Mouse (Mus musculus) T-cell, adult 66 days (primary cell): ENCODE measurements around the gene Socs1. TPM values are rescaled to one million over a fixed set of nuclear protein-coding genes. Genes with fewer than 3 reads are reported as not detected.

ENCODE experiments used
- total RNA-seq, 2 experiments: library from RNA; stranded (reverse); gene quantifications; 3 replicates in 1 of 2; 4 replicates in 1 of 2; pipeline ENCODE4 v1.2.4; 2023

Socs1 gene
- total RNA-seq, result 10 to 100 TPM; 21.3 to 23.7 TPM

GRCm38 (mm10) chr16:10785371-10786231 lies at the start of gene Socs1:
Socs1 (minus strand) TSS chr16:10785536.

GRCm38 (mm10) chr16:10812865-10813371 lies 27.6 kb upstream of the Socs1 start, which contains the start of gene Gm11172:
Gm11172 (plus strand) TSS chr16:10812915.

GRCm38 (mm10) chr16:10805789-10806527 lies 20.6 kb upstream of the Socs1 start, which contains the start of gene Prm1:
Prm1 (minus strand) TSS chr16:10805839.

GRCm38 (mm10) chr16:10796034-10796433 lies 10.7 kb upstream of the Socs1 start, which contains the start of gene Prm2:
Prm2 (minus strand) TSS chr16:10796134.

GRCm38 (mm10) chr16:10790702-10791101 lies 5.4 kb upstream of the Socs1 start, which contains the start of gene Prm3:
Prm3 (minus strand) TSS chr16:10790914.

GRCm38 (mm10) chr16:10788271-10788670 lies 2.9 kb upstream of the Socs1 start, which contains the start of gene Tnp2:
Tnp2 (minus strand) TSS chr16:10788660.

Other genes starting within 250 kb of the Socs1 start
- gene Dexi, start 242.5 kb downstream of the Socs1 start, total RNA-seq, result 10 to 100 TPM; 20.7 to 23.0 TPM
- gene Clec16a, start 240.2 kb downstream of the Socs1 start, total RNA-seq, result 10 to 100 TPM; 32.4 to 39.9 TPM
- gene Tnp2, start 3.1 kb upstream of the Socs1 start, total RNA-seq, result not detected
- not detected for gene Prm3, start 5.4 kb upstream of the Socs1 start, total RNA-seq
- not detected for gene Prm2, start 10.6 kb upstream of the Socs1 start, total RNA-seq
- not detected for gene Prm1, start 20.3 kb upstream of the Socs1 start, total RNA-seq
- gene Gm11172, start 27.4 kb upstream of the Socs1 start, total RNA-seq, result not detected
- gene Rmi2, start 49.5 kb upstream of the Socs1 start, total RNA-seq, result 1 to 10 TPM; 8.1 to 8.7 TPM